Mouse (Mus musculus) urinary bladder, postnatal 0 days (tissue): ENCODE results near the gene Hif3a. TPM values are rescaled to one million over a fixed set of nuclear protein-coding genes. Genes with fewer than 3 reads are reported as not detected.

Experiments
- polyA plus RNA-seq: library from polyadenylated mRNA; unstranded; fragments of >200 nt; fragmentation: Nextera tagmentation; extraction: Ambion mirVana; gene quantifications from 2 replicates; pipeline ENCODE4 v1.2.1, GENCODE M21; 2015

Gene Hif3a
- polyA plus RNA-seq: 8.8 and 11.8 TPM in 2 replicates

DNA sequence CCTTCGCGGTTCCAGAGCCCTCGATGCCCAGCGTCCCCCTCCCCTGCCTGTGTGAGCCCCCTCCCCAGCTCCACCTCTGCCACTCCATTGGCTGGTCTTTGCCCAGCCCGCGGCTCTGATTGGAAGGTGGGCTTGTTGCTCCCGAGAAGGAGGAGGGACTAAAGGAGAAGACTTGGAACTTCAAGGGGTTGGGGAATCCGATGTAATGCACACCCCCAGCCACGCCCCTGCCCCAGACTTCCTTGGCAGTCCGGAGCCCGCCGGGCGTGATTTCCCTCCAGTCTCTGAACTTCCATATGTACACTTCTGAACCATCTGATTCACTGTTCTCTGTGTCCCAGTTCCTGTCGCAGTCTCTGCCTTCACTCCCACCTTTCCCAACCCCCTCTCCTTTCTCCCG is at the start of gene Hif3a:
Hif3a (minus strand) TSS at position 39 of the 400 bp plus-strand sequence.

DNA sequence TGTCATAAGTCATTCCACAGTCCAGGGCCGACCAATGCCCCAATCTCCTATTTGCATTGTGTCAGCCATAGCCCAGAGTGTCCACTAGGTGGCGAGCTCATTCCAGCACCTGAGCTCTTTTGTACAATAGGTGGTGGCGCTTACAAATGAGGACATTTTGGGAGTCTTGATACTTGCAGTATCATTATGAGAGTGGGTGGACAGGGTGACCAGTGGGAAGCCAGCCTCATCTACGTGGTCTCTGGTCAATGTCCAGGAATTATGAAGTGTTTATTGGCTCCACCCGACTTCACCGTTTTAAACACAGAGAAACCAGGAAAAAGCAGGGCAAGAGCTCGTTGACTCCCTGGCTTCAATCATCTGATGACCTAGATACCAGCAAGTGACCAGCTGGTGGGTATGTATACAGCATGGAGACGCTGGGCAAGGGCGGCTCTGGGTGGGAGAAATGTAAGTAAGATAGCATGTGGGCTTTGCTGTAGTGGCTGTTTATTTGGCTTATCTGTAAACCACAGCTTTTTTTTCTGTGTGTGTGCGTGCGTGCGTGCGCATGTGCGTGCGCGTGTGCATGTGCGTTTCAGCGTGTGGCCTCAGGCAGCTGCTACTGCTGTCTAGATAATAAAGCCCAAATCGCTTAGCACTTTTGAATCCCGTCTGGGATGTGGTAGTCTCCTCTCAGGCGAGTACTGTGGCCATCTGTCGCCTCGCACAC is 11.8 kb upstream of the Hif3a start, which contains the start of gene Psg16:
Psg16 (plus strand) TSS at position 137 of the 712 bp plus-strand sequence.

DNA sequence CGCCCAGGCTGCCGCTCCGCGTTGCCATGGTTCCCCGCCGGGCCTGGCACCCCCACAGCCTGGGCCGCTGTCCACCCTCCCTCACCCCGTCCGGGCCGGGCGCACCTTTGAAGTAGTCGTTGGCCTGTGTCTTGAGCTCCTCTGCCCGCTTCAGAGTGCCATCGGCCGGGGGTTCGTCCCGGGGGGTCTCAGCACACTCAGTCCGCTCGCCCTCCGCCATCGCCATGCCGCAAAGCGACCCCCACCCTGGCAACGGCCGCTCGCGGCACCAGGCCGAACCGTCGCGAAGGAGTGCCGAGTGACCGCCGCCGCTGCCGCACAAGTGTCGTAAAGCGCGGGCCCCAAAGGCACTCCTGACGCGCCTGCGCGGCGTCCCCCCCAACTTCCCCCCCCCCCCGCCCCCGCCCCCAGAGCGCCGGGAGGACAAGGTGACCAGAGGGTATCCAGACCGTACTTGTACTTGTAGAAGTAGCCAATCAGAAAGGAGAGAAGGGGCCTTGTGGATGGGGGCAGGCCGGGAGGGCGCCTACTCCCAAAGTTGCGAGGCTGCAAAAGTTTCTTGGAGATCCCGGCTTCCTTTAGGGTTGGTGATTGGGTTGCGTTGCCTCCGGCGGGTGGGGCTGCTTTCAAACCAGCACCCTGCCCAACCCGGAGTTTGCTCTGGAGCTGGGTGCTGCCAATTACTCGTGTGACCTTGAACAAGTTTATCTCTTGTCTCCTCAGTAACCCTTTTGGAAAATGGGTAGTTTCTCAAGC is 34.5 kb downstream of the Hif3a start, which contains the start of gene Ppp5c:
Ppp5c (minus strand) TSS at position 337 of the 756 bp plus-strand sequence.

DNA sequence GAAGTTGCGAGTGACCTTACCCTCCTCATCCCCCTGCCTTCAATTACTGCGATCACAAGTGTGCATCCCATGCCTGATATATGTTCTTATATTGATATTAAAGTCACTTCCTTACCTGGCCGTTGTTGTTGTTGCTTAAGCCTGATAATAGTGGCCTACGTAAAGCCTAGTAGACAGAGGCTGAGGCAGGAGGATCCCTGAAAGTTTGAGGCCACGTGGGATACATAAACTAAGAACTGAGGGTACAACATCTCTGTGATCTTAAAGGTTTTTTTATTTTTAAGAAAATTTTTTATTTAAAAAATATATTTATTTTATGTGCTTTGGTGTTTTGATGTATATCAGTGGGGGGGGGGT is 69.8 kb downstream of the Hif3a start, which contains the start of gene Ccdc8:
Ccdc8 (plus strand) TSS at position 258 of the 357 bp plus-strand sequence.

DNA sequence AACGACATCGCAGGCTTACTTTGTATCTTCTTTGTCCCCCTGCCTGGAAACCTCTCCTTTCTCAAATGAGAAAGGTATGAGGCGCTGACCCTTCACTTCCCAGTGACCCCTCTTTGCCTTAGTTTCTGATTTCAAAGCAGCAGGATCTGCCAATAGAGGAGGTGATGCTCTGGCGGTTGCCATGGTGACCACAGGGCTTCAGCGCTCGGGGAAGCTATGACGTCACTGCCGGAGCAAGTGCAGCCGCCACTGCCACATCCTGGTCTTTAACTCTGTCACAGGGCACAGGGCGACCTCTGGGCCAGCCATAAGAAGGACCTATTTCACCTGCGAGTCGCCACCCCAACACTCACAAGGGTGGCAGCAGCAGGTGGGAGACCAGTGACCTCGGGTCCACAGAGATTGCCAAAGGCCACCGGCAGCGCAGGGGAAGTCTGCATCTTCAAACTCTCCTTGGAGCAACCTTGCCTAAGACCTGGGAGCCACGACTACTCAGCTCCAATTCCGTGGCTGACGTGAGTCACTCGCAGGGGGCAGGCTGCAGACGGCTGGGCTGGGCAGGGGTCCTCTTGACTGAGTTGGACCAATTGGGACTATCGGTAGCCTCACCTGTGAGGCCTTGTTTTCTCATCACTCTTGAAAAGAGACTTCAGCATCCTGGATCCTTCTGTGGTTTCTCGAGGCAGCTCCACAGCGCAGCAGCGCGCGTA is 79.2 kb downstream of the Hif3a start, which contains the start of gene Gm42372:
Gm42372 (plus strand) TSS at position 228 of the 710 bp plus-strand sequence.

Other genes with a start within 250 kb of the Hif3a start
- gene Strn4, start 246.5 kb downstream of the Hif3a start, polyA plus RNA-seq: 52.7 and 60.9 TPM in 2 replicates
- 19.3 and 24.5 TPM in 2 replicates for gene Fkrp, start 245.7 kb downstream of the Hif3a start, polyA plus RNA-seq
- 6.1 and 8.0 TPM in 2 replicates for gene Prkd2, start 219.5 kb downstream of the Hif3a start, polyA plus RNA-seq
- gene Dact3, start 187.1 kb downstream of the Hif3a start, polyA plus RNA-seq: 6.9 and 7.3 TPM in 2 replicates
- gene Gng8, start 170.6 kb downstream of the Hif3a start, polyA plus RNA-seq: 8.4 and 9.0 TPM in 2 replicates
- gene Ptgir, start 155.9 kb downstream of the Hif3a start, polyA plus RNA-seq: 1.0 and 1.7 TPM in 2 replicates
- 49.1 and 59.2 TPM in 2 replicates for gene Calm3, start 138.3 kb downstream of the Hif3a start, polyA plus RNA-seq
- gene Pnmal2, start 117.7 kb downstream of the Hif3a start, polyA plus RNA-seq: 0.87 and 1.3 TPM in 2 replicates
- 0.07 TPM in 1 of 2 replicates, not detected in the other for gene Pnmal1, start 102.7 kb downstream of the Hif3a start, polyA plus RNA-seq
- not detected in 2 replicates for gene Gm42372, start 79.3 kb downstream of the Hif3a start, polyA plus RNA-seq
- 6.5 and 6.6 TPM in 2 replicates for gene Ccdc8, start 69.7 kb downstream of the Hif3a start, polyA plus RNA-seq
- gene Ppp5c, start 34.5 kb downstream of the Hif3a start, polyA plus RNA-seq: 42.1 and 43.1 TPM in 2 replicates
- 0.07 and 0.10 TPM in 2 replicates for gene Psg16, start 11.6 kb upstream of the Hif3a start, polyA plus RNA-seq
- not detected in 2 replicates for gene Ceacam3, start 87.9 kb upstream of the Hif3a start, polyA plus RNA-seq
- not detected in 2 replicates for gene Psg29, start 141.1 kb upstream of the Hif3a start, polyA plus RNA-seq